Mouse (Mus musculus): ENCODE results near the gene Nectin1.

Gene Nectin1

DNA sequence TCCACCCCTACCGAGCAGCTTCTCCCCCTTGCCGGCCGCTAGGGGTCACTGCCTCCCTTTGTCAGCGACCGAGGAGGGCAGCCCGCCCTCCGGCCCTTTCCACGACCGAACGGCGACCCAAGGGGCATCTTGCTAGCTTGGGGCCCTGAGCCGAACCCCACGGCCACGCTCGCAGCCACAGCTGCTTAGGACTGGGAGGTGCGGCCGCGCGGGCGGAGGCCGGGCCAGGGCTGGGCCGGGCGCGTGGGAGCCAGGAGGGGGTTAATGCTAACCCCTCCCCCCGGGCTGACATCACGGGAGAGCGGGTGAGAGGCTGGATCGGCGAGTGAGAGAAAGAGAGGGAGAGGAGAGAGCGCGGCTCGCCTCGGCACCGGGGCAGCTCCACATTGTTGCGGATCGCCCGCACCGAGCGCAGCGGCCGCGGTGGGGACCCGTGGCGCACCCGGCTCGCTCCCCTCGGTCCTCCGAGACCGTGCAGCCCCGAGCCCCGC is at the start of gene Nectin1:
TSS of gene Nectin1 (plus strand) at position 338 of the 491 bp plus-strand sequence.
- DNase-seq (ENCODE audit: extremely low spot score): peak; percentile 94

GRCm38 (mm10) chr9:43698080-43698712 is 45.6 kb upstream of the Nectin1 start:
- peak; percentile 86 for DNase-seq (ENCODE audit: extremely low spot score)

- no peak for DNase-seq (ENCODE audit: extremely low spot score)
Measured at GRCm38 (mm10) chr9:43698841-43699240, 44.9 kb upstream of the Nectin1 start.

GRCm38 (mm10) chr9:43699417-43700225 is 44.2 kb upstream of the Nectin1 start:
- DNase-seq (ENCODE audit: extremely low spot score): no peak

GRCm38 (mm10) chr9:43700226-43700579 is 43.6 kb upstream of the Nectin1 start:
- no peak for DNase-seq (ENCODE audit: extremely low spot score)

DNA sequence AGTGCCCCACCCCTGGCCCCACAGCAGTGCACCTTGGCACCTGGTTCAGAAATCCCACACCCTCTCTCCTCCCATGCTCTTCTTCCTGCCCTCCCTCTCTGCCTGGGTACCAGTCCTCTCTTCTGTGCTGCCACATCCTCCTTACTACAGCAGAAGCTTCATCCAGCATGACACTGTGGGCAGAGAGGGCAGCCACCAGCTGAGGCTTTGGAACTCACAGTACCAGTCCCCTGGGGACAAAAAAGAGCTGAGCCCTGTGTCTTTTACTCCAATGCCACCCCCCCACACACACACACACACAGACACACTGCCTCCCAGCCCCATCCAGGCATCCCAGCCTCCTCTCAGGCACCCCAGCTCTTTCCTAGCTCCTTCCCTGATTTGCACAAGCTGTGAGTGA is 42.0 kb upstream of the Nectin1 start:
- no peak for DNase-seq (ENCODE audit: extremely low spot score)

- no peak for DNase-seq (ENCODE audit: extremely low spot score)
Measured at GRCm38 (mm10) chr9:43707571-43707970, 36.2 kb upstream of the Nectin1 start.

DNA sequence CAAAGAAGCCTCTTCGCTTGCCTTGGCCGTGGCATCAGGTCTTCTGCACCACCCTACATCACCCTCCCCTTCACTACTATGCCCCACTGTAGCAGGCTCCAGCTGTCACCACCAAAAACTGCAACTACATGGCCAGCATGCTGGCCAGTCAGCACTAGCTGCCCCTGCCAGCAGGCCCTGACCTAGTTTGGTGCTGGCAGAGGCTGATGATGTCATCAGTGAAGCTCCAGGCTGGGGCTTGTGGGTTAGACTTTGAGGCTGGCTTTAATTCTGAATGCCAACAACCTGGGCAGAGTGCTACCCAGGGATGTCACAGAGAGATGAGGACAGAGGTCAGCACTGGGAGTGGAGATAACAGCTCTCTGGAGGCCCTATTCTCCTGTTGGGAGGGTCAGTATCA is 35.1 kb upstream of the Nectin1 start:
- no peak for DNase-seq (ENCODE audit: extremely low spot score)

DNA sequence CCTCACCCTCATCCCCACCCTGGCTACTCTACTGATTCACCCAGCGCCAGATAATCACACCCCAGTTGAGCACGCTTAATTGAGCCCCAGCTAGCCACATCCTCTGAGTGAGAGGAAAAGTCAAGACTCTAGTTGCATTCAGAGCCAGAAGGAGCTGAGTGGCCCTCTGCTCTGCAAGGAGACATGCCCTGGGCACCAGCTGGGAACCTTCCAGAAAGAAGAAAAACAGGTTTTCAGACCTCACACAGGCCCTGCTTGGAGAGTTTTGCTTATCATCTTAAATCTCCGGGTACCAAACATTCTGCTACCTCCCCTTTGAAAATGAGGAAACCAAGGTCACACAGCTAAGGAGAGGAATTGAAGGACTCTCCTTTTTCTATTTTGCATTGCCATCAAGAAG is 30.4 kb upstream of the Nectin1 start:
- DNase-seq (ENCODE audit: extremely low spot score): no peak

DNA sequence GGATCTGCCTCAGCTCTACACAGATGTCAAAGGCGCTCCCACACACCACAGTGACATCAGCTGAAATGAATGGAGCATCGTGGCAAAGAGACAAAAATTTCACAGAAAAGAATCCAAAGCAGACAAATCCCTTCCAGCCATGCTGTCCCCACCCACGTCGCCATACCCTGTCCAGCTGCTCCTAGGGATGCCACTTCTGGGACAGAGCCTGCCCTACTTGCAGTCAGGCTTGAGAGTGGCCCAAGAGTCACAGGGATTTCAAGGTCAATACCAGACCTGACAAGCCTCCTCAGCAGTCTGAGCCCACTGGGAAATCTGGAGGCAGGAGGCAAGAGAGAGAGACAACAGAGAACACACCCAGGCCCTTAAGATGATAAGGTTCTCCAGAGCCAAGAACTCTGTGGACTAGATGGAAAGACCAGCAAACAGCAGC is 24.4 kb upstream of the Nectin1 start:
- DNase-seq (ENCODE audit: extremely low spot score): no peak

DNA sequence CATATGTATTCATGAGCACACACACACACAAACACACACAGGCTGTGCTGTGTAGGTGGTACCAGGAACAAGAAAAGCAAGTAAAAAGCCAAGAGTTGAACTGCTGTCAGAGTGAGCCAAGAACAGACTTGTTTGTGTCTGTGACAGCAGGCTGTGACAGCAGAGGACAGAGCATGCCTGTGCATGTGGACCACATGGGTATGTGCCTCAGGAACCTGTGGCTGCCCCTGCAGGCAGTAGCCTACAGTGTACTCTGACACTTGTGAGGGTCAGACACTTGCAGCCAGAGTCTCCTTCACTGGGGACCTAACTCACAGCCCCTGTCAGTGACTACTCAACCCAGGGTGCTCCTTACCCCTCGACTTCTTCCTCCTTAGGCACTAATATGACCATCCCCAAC is 23.7 kb upstream of the Nectin1 start:
- DNase-seq (ENCODE audit: extremely low spot score): no peak

GRCm38 (mm10) chr9:43724093-43724492 is 19.7 kb upstream of the Nectin1 start:
- DNase-seq (ENCODE audit: extremely low spot score): no peak

- DNase-seq (ENCODE audit: extremely low spot score): no peak
Measured at GRCm38 (mm10) chr9:43729450-43730266, 14.1 kb upstream of the Nectin1 start.

GRCm38 (mm10) chr9:43730284-43731027 is 13.3 kb upstream of the Nectin1 start:
- peak; percentile 76 for DNase-seq (ENCODE audit: extremely low spot score)

DNA sequence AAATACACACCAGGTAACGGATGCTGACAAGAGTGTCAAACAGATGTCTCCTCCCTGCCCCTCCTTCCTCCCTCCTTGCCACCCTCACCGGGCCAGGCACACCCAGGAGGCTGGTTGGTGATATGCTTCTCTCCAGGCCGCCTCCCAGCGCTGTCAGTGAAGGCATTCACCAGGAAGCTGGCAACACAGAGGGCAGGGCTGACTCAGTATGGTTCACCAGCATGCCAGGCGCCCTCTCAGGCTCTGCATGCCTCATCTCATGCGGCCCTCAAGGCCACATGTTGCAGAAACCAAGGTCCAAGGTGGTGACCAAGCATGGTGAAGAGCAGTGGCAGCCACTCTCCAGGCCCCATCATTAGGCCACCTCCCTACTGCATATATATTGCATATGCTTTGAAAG is 11.9 kb upstream of the Nectin1 start:
- no peak for DNase-seq (ENCODE audit: extremely low spot score)

- DNase-seq (ENCODE audit: extremely low spot score): no peak
Measured at GRCm38 (mm10) chr9:43732671-43733070, 11.1 kb upstream of the Nectin1 start.

DNA sequence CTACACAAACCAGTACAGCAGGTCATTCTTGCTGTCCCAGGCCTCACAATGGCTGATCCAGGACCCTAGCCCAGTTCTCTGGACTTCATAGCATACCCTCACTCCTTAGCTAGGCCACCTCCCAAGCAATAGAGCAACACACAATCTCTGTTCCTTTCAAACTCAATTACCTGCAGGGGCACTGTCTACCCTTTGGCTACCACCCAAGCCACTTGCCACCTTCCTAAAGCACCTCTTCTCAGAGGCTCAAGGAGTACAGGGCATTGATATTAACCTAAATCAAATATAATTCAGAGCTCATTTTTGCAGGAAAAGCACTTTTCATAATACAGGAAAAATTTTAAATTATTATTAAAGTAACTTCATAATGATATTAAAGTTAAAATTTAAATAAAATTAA is 8.8 kb upstream of the Nectin1 start:
- DNase-seq (ENCODE audit: extremely low spot score): no peak

- no peak for DNase-seq (ENCODE audit: extremely low spot score)
Measured at GRCm38 (mm10) chr9:43736046-43736730, 7.6 kb upstream of the Nectin1 start.

DNA sequence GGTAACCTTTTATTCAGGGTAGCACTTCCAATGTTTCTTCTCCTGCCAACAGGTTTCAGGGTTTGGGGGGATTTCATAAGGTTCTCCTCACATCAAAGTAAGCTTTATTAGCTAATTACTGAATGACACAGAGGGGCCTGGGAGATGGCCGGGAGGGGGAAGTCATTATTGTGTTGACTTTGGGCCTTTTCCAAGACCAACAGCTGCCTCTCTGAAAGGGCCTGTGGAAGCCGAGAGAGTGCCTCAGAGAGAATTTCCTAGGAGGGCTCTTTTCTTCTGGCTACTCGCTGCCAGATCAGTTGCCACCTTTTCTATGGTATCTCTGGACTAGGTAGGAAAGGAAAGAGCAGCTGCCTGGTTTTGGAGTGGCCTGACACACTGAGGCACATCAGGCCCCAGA is 6.5 kb upstream of the Nectin1 start:
- no peak for DNase-seq (ENCODE audit: extremely low spot score)

DNA sequence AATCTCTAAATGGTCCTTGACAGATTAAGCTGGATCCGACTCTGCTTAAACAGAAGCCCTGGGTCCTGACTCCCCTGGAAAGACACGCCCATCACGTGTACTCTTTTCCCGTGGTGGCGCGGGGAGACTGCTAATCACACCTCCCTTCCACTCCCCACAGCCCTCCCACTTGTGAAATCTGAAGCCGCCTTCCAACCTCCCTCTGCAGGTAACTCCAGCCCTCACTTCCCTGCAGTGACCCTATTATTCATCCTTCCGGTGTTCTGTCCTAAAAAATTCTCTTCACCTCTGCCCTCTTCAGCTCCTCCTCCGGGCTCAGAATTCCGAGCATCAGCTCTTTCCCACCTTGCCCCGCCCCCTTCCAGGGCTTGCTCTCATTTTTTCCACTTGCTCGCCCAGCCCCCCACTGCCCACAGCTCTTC is 5.9 kb upstream of the Nectin1 start:
- peak; percentile 53 for DNase-seq (ENCODE audit: extremely low spot score)

DNA sequence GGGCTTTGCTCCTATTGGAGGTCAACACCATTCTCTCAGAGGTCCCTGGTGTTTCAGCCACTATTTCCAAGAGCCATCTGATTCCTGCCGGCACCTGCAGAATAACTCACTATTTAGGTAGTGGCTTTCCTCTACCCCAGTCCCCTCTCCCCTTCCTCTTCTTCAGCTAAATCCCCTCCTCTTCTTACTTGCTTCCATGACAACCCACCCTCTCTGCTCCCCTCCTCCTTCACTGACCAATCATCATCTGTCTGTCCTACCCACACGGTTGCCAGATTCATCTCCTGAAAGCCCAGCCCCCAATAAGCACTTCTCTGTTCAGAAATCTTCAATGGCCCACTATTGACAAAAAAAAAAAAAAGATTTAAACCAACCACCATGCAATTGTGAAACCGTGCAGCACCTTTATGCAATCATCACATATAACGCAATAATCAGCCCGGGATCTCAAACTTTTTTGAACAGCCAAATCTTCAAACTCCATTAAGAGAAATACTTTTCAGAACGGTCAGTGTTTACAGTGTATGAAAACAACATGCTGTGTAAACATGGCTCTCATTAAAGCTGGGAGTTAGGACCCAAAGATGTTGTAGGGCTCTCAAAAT is 5.2 kb upstream of the Nectin1 start:
- no peak for DNase-seq (ENCODE audit: extremely low spot score)

Data from embryo, embryonic 9.5 days (tissue).